Mouse (Mus musculus): ENCODE measurements around the gene Prx.

- no peak for TF ChIP-seq KAT2A (IDR thresholded peaks at IDR 0.05; ENCODE audit: insufficient replicate concordance, low read length)
- TF ChIP-seq CTCF (conservative IDR thresholded peaks at IDR 0.05 in 1 of 2, IDR thresholded peaks at IDR 0.05 in 1 of 2; ENCODE audit: low read depth in 2 of 2, low read length in 2 of 2) = no peak
- TF ChIP-seq POLR2A (IDR thresholded peaks at IDR 0.05; ENCODE audit: low read depth, low read length) = no peak
- TF ChIP-seq SMC3 (IDR thresholded peaks at IDR 0.05; ENCODE audit: low read depth, low read length) = no peak
- TF ChIP-seq USF1 (IDR thresholded peaks at IDR 0.05; ENCODE audit: low read depth, low read length) = no peak
- no peak for TF ChIP-seq MEF2A (IDR thresholded peaks at IDR 0.05; ENCODE audit: borderline replicate concordance, low read depth, low read length)
- TF ChIP-seq E2F4 (IDR thresholded peaks at IDR 0.05; ENCODE audit: insufficient replicate concordance, low read depth, low read length) = no peak
- TF ChIP-seq HCFC1 (IDR thresholded peaks at IDR 0.05; ENCODE audit: low read depth, low read length) = no peak
- peak; percentile 38; the same call in 1 of the 2 replicates for TF ChIP-seq CHD2 (IDR thresholded peaks at IDR 0.05; ENCODE audit: low read length)
- TF ChIP-seq ETS1 (conservative IDR thresholded peaks at IDR 0.05; ENCODE audit: low read depth, low read length) = no peak
- no peak for TF ChIP-seq MAX (IDR thresholded peaks at IDR 0.05; ENCODE audit: low read length)
- no peak for TF ChIP-seq POLR2AphosphoS2 (IDR thresholded peaks at IDR 0.05; ENCODE audit: low read depth, low read length)
- no peak for TF ChIP-seq ELF1 (IDR thresholded peaks at IDR 0.05; ENCODE audit: low read depth, low read length)
- TF ChIP-seq USF2 (conservative IDR thresholded peaks at IDR 0.05; ENCODE audit: low read depth, low read length) = no peak
Observed at GRCm38 (mm10) chr7:27480927-27481626, 18.0 kb upstream of the Prx start.
